Mouse (Mus musculus) adrenal gland, adult 18-20 months (tissue): ENCODE data around the gene 0610030E20Rik. TPM values are rescaled to one million over a fixed set of nuclear protein-coding genes. Genes with fewer than 3 reads are reported as not detected.
A peak's percentile ranks its signal among the peaks of the same experiment; 100 is the strongest.

ENCODE experiments used
- DNase-seq, 2 experiments: peaks; one replicate each; pipeline ENCODE4 v3.0.0; 2021 to 2022; ENCODE audit warnings: low spot score in 2 of 2
- long read RNA-seq, 2 experiments: library from polyadenylated mRNA; stranded (forward); transcript quantifications; one replicate each; pipeline ENCODE4 v2.0.0; 2021
- total RNA-seq, 2 experiments: library from RNA; stranded (reverse); gene quantifications; 1 replicate in 1 of 2; 2 replicates in 1 of 2; pipeline ENCODE4 v1.2.3; 2021

Gene 0610030E20Rik
- total RNA-seq = 10 to 100 TPM; 24.2 to 33.2 TPM
- long read RNA-seq, experiment 1, full-length matches to known transcripts = 6 of 8 reads
- long read RNA-seq, experiment 1, partial matches to known transcripts = 0 of 8 reads
- long read RNA-seq, experiment 1, other reads (novel, unspliced or antisense) = 2 of 8 reads
- long read RNA-seq, experiment 2, full-length matches to known transcripts = 11 of 15 reads
- long read RNA-seq, experiment 2, partial matches to known transcripts = 3 of 15 reads
- long read RNA-seq, experiment 2, other reads (novel, unspliced or antisense) = 1 of 15 reads

DNA sequence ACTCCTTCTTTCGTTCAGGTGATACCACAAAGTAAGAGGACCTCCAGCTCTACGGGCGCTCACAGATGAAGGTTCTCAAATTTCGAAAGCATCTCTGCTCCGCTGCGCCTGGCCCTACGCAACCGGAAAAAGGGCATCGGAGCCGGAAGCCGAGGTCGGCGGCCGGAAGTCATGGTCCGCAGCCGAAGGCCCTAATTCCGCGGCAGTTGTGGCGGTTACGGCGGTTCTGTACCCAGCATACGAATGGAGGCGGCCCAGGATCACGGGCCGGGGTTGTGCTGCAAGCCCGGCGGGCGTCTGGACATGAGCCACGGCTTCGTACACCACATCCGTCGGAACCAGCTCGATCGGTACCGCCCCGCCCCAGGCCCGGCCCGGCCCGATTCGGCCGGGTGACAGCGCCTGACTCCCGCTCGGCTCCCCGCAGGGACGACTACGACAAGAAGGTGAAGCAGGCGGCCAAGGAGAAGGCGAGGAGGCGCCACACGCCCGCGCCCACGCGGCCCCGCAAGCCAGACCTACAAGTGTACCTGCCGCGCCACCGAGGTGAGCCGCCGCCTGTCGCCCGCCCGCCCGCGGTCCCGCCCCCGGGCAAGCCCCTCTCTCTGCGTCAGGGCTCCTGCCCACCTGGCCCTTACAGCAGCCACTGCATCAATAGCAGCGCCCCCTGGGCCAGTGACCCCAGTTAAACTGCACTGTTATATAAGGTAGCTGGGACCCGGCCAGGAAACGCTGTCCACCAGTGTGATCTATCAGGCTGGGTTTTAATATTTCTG is at the start of gene 0610030E20Rik:
Gene 0610030E20Rik, plus strand, starts transcription at position 152 of the 776 bp plus-strand sequence.
- peak; percentile 72 to 76 for DNase-seq

DNA sequence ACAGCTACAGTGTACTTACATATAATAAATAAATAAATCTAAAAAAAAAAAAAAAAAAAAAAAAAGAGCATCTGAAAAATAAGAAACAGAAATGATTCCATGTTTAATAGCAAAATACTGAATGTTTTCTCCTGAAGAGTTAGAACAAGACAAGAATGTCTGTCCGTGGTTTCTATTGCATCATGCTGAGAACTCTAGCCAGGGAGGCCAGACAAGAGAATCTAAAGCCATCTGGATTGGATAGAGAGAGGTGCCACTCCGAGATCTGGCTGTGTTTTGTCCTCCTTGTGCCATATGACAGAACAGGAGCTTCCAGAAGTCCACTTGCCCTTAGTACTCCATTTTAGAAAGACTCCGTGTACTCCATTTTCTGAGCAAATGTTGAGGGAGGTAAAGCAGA is 49.3 kb upstream of the 0610030E20Rik start:
- DNase-seq = no peak

DNA sequence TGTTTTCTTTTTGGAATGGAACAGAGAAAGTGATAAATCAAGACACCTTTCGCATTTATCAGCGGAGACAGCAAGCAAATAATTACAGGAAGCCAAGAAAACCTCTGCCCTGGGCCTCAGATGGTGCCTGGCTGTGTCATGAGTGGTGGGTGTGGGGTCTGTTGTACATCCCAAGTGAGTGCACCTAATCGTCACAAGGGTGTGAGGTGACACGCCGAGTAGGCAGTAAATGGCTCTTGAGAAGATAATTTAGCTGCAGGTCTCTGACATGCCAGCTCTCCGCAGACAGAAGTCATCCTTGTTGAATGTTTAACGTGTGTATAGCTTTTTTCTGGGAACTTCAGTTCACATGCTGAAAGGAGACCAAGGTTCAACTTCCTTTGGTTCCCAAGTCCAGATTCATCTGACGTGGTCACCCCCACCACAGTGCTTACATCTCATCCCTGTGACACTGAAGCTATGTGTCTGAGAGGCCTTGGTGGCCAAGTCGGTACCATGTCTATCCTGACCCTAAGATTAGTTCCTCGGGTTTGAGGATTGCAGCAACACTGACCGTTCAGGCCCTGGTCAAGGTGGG is 44.7 kb upstream of the 0610030E20Rik start:
- DNase-seq = no peak

DNA sequence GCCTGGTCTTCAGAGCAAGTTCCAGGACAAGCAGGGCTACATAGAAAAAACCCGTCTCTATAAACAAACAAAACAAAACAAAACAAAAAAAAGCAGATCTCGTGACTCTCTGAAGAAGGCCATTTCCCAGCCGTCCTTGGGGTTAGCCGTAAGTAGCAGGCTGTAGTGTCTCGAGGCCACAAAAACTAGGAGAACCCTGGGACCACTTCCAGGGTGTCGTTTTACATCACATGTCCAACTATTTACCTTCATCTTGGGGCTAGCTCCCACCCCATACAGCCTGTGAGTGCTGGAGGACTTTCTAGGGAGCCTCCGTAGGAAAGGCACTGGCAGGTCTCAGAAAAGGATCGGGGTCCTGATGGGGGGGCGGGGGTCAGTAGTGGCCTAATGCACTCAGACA is 43.6 kb upstream of the 0610030E20Rik start:
- no peak for DNase-seq

DNA sequence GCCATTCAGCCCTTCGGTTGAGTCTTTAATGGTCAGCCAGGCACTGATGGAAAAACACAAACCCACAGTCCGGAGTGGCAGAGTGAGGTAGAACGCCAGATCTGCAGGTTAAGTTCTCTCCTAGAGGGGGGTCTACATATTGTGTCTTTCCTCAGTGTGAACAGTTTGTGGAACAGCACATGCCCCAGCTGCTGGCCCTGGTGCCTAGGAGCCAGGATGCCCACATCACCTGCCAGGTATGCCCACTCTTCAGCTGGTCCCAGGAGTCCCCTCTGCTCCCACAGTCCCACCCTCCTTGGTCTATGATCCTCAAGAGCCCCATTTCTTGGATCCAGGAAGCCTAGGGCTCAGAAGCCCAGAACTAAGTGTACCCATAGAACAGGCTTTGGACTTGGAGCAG is 34.9 kb upstream of the 0610030E20Rik start:
- DNase-seq = no peak

DNA sequence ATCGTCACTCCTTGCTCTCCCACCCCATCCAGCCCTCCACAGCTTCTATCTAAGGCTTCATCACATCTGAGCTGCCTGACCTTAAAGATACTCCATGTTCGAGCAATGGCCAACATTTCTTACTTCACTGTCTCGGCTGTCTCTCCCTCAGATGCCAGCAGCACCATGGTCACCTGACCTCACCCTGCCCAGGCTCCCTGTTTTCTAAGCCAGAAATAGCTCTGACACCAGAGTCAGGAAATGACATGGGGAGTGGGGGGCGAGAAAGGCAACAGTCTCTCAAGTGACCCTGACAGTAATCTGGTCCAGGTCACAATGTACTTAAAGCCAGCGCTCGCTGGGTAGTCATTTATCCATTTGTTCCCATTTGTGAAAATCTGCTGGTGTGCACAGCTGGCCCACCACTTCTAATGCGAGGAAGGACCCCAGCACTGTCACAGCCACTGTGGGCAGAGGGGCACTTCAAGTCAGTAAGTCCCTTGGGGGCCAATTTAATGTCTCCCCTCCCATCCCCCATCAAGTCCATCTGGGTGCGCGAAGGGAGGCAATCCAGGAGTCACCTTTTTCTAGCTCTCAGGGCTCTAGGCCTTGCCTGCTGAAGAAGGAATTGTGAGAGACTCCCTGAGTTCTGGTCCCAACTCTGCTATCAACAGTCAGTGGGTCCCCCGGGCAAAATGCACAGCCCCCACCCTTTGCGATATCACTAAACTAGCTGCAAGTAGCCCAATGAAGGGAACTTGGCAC is 33.8 kb upstream of the 0610030E20Rik start:
- no peak for DNase-seq

DNA sequence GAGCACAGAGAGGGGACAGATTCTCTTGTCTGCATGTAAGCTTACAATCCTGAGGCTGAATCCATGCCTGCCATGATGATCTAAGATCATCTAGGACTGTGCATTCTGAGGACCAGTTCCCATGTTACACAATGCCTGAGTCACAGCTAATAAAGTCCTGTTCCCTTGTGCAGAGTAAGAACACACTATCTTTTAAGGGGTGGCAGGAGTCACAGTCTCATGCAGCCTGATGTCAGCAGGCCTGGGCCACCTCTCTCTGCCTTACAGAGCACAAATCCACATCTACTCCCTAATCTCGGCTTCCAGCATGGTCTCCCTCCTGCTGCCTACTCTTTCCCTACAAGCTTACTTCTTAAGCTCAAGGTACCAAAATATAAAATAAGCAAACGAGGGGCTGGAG is 31.7 kb upstream of the 0610030E20Rik start:
- DNase-seq = no peak

DNA sequence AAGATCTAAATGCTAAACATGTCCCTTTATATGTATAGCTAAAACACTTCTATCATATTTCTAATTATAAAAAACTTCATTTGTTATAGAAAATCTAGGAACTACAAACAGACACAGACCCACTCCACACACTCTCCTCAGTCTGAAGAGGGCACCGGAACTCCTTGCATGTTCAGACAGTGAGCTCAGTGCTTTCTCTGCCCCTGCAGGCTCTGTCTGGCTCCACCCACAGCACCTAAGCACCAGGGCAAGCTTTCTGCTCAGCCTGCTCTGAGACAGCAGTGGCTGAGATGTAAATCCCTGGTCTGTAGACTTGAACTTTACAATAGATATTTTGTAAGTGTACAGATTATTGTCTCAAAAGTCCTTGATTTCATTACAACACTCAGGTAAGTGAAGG is 31.1 kb upstream of the 0610030E20Rik start:
- no peak for DNase-seq

DNA sequence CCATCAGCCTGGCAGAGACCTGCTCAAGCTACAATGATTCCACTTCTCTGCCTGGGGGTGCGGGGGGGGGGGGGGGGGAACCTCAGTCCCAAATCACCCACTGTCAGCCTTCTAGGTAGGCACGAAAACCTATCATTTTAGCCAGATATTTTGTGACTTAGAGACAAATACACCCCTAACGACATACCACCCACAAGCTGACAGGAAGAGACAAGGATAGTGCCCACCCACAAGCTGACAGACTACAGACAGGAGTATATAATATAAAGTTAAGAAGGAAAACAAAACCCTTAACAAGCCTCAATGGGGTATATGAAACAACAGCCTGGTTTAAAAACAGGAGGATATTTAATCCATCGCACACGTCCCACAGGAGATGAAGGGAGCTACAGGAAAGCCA is 28.7 kb upstream of the 0610030E20Rik start:
- no peak for DNase-seq

DNA sequence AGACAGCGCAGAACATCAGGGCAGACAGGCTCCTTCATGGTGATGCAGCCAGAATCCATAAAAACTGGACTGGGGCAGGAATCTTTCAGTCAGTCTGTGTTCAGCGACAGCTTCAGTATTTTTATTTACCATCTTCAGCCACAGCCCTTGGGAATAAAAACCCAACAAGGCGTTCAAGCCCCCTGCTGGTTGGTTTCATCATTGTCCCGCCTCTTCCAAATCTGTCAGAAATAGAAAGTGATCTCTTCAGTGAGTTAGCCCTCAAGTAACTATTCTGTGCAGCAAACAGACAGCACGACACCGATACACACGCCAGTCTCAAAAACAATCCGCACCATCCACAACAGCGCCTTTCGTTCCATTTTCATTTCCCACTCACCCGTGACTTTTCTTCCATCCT is 28.1 kb upstream of the 0610030E20Rik start:
- DNase-seq = peak; percentile 17 to 32

DNA sequence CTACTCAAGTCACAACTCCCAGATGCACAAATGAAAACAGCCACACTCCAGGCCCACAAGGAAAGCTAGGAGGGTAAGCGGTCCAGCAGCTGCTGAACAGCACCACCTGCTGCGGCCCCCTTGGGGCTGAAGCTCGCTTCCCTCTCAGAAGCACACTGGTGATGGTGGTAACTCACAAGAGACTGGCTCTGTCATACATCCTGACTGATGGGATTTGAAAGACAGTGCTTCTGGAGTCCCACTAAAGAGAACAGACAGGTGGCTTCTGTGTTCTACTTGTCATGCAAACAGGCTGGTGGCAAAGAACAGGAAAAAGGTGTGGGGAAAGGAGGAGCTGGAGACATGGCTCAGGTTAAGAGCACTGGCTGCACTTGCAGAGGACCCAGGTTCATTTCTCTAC is 24.2 kb upstream of the 0610030E20Rik start:
- no peak for DNase-seq

DNA sequence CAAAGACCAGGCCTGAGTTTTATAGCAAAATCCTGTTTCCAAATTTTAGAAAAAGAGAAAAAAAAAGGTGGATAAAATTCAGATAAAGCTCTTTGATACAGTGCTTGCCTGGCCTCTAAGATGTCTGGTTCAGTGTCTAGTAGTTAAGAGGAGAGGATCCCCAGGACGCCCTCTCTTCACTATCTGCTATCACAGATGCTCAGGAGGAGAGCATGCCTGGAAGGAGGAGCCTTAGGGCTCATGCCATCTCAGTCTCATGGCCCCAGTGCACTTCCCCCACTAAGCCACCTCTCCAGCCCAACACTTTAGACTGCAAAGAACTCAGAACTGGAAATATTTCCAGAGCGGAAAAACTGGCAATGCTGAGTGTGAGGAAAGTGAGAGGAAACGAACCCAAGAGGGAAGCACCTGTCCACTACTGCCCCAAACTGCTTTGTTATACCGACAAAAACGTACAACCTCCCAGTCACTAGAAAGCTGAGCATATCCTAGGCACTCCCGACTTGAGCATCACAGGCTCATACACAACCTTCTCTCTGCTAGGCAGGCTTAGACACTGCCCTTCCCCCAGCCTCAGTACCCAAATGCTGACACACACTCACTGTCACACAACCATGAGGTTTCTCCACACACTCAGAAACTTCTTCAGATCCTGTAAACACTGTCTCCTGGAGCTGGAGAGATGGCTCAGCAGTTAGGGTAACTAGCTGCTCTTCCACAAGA is 23.2 kb upstream of the 0610030E20Rik start:
- no peak for DNase-seq

DNA sequence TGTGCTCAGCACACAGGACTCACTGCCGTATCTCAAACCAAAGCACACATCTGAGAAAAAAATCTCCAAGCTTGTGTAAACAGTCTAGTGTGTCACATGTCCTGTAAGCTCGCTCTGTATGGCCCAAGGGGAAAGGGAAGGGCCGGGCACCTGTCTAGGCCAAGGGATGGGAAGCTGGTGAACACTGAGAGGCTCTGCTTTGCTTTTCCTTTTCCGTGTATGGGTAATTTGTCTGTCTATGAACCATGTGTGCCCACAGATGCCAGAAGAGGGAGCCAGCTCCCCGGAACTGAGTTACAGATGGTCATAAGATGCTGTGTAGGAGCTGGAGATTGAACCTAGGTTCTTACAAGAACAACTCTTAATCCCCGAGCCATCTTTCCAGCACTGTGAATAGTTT is 20.8 kb upstream of the 0610030E20Rik start:
- peak in 1 of 2 experiments; percentile 32 for DNase-seq

DNA sequence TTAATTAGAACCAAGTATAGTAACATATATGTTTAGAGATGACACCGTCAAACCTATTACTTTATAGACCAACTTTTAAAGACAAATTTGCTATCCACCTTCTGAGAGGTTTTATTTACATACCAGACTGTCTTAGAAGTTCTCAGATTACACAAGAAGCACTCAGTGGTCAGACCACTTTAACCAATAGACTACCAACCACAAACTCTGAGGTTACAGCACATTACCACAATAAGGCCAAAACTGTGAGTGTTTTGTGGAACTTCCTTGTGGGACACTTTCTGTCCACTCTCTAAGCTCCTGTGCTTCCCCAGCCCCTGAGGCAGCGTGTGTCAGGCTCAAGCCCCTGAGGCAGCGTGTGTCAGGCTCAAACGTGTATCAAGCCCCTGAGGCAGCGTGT is 18.1 kb upstream of the 0610030E20Rik start:
- no peak for DNase-seq

DNA sequence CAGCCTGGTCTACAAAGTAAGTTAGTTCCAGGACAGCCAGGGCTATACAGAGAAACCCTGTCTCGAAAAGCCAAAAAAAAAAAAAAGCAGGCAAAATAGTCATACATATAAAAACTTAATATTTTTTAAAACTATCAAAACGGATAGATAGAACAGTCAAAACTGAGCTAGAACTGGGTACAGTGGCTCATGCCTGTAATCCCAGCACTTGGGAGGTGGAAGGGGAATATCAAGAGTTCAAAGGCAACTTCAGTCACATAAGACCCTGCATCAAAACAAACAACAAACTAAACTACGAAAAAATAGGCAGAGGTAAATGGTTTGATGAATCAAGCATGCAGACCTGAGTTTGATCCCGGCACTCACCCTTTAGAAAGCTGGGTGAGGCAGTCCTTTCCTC is 17.0 kb upstream of the 0610030E20Rik start:
- DNase-seq = no peak

DNA sequence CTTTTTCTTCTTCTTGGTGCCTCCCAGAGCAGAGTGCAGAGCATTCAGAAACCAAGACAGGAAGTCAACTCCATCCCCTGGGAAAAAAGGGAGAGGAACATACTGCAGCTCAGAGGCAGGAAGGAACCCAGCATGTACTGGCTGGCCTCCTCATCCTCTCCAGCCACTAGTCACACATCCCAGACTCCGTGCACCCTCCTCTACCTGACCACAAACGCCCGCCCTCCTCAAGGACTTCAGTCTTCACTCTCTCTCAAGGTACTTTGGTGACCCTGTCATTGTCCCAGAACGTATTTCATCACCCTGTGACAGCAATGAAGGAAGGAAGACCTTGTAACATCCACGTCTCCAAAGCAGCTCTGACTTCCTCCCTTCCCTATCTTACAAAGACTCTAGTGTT is 14.0 kb upstream of the 0610030E20Rik start:
- no peak for DNase-seq

DNA sequence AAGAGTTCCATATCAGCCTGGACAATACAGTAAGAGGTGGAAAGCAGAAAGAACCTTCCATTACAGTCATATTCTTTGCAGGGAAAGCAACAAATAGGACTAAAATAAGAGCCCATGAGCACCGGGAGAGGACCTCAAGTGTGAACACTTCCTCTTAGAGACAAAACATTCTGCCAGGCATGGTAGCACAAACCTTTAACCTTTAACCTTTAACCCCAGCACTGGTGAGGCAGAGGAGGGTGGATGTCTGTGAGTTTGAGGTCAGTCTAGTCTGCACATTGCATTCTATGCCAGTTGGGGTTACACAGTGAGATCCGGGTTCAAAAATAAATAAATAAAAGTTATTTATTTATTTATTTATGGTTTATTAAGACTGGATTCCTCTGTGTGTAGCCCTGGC is 6.6 kb upstream of the 0610030E20Rik start:
- no peak for DNase-seq

DNA sequence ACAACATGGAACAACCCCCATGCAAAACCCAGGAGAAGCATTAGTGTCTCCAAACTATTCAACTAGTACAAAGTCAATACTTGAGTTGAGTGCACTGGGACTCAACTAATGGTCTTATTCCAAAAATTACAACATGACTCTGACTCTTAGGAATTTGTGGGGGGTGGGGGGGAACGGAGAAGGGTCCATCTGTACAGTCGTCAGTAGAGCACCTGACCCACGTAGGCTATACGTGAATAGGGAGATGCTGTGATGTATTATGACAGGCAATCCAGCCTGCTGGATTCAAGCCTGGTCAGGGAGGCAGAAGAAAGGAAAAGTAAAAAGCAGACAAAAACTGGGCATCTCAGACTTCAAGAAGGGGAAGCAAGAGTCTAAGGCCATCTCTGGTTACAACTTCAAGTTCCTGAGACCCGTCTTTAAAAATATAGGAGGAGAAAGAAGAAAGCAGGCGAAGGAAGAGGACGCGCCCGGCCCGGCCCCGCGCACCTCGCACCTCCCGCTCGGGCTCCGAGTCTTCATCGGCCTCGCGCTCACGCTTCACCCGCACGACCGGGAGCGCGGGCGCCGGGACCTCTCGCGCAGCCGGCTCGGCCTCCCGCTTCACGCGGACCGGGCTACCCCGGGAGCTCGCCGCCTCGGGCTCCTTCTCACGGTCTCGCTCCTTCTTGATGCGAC is 2.6 kb upstream of the 0610030E20Rik start:
- no peak for DNase-seq

DNA sequence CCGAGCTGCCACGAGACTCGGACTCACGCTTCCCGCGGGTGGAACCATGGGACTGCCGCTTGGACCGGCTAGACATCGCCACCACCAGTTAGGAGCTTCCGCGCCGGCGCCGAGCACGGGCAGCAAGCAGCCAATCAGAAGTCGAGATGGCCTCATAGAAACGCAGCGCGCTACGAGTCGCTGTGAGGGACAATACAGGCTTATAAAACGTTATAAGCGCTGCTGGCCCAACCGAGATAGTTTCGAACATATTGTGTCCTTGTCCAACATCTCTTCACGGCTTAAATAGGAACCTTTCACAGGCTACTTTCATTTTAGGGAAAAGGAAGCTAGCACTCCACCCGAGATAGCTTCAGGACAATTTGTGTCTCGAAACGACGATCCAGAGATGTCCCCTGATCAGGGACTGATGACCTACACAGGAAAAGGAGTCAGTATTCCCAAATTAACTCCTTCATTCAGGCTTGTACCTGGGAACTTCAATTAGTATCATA is 2.0 kb upstream of the 0610030E20Rik start, which contains the start of gene Usp39:
Gene Usp39, minus strand, starts transcription at position 111 of the 494 bp plus-strand sequence.
- DNase-seq = peak; percentile 90 to 91

DNA sequence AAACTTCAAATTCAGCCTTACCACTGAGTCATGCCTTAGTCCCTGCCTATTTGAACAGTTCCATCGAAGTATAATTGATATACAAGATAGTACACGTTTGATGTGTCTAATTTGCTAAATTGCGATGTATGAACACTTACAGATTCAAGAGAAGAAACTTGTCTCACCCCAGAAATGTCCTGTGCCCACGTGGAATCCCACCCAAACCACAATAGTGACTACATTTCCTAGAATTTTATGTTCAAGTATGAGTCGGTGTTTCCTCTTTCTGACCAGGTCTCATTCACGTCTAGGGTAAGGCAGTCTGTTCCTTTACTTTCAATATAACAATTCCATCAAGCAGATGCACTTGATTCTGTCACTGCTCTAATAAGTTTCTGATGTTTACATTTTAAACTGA is 1.5 kb upstream of the 0610030E20Rik start:
- DNase-seq = no peak
